Mouse (Mus musculus) cerebellum, postnatal 4 days (tissue): Measurements from ENCODE around the gene Zfp869.
"Not testable (repeated sequence)": the region's sequence is repeated elsewhere in the genome, so short reads cannot be mapped to it uniquely, and the experiment has no call there.

Source experiments
- DNase-seq, 2 experiments: peaks; one replicate each; pipeline ENCODE4 v3.0.0; 2022; ENCODE audit warnings: low spot score in 2 of 2, mixed read lengths in 1 of 2

Gene Zfp869

DNA sequence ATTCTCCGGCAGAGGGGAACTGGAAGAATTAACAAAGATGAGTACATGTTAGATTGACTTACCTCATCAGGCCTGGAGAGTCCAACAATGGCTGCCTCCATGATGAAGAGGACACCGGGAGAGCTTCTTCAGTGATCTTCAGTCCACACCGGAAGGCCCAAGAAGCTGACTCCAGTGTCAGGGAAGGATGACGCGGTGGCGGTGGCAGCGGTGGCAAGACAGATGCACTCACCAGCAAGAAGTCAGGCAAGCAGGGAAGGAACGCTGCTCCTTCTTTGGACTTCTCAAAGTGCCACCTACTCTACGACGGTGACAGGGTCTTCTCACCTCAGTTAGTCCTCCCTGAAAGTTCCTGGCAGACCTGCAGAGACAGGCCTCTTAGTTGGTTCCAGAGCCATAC, at the start of gene Zfp869:
TSS of gene Zfp869 (minus strand) at position 101 of the 400 bp plus-strand sequence.
- DNase-seq = not testable (repeated sequence)

DNA sequence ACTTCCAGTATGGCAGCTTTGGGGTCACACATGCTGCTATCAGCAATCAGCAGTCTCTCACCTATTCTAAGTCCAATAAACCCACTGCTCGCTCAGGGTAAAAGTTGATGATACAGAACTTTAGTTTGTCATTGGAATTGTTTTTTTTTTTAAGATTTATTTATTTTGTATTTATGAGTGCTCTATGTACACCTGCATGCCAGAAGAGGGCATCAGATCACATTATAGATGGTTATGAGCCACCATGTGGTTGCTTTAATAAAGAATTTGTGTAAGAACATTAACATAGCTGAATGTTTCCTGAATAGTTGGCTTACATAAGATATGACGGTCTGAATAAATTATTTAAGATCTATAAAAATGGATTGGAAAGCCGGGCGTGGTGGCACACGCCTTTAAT, 47.8 kb upstream of the Zfp869 start:
- DNase-seq = no peak

GRCm38 (mm10) chr8:69752437-69752836, 41.9 kb upstream of the Zfp869 start:
- DNase-seq = no peak

- peak; percentile 88 to 96 for DNase-seq
Measured at GRCm38 (mm10) chr8:69749544-69750454, 39.3 kb upstream of the Zfp869 start, which contains the start of gene Zfp963. TSS of gene Zfp963 (minus strand) at chr8:69749970.

DNA sequence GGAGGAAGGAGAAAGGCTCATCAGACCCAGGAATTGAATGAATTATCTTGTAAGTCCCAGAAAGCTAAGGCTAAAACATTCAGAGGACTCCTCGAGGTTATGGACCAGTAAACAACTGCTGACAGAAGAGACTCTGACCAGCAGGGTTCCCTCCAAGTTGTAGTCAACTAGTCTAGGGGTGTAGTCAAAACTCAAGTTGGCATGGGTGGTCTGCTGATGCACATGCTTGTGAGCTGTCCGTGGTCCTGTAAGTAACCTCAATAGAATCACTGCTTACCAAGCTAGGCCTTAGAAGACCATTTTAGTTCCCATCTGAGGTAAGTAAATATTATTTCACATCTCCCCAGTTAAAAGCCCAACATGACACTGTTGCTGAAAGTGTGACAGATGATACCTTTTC, 30.7 kb upstream of the Zfp869 start:
- no peak for DNase-seq

- no peak for DNase-seq
Measured at GRCm38 (mm10) chr8:69740763-69741162, 30.2 kb upstream of the Zfp869 start.

DNA sequence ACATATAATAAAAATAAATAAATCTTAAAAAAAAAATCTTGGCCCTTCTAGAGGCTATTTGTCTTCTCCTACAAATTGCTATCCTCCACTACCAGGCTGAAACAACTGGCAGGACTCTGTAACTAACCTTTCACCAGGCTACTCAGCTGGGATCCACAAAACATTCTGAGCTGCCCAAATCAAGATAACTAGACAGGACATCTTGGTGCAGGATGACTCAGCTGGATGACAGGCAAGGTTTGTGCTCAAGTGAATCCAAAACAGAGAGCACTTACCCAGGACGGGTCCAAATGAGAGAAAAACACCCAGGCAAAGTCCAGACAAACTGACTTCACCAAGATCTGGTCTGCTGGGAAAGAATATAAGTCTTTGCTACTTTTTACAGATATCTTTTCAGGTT, 25.0 kb upstream of the Zfp869 start:
- no peak for DNase-seq

GRCm38 (mm10) chr8:69717232-69717580, 6.7 kb upstream of the Zfp869 start:
- no peak for DNase-seq

GRCm38 (mm10) chr8:69716403-69717231, 6.1 kb upstream of the Zfp869 start:
- DNase-seq = peak; percentile 86 to 90

- DNase-seq = no peak
Measured at GRCm38 (mm10) chr8:69715366-69715765, 4.8 kb upstream of the Zfp869 start.

DNA sequence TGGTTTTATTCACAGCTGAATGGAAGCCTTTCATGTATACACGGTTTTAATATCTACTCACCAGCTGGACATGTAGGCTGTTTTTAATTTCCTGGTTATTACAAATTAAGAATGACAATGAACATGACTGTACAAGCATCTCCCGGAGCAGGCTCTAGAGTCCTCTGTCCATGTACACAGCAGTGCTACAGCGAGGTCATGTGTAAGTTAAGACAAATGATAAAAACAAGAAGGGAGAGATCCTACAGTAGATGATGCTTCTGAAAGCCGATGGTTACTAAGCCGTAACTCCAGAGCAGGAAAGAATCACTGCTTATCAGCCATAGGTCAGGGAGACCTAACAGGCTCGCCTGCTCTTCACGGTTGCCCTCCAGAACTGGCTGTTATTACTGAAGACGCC, 3.0 kb upstream of the Zfp869 start:
- no peak for DNase-seq

- no peak for DNase-seq
Measured at GRCm38 (mm10) chr8:69701810-69702209, 8.7 kb downstream of the Zfp869 start.

DNA sequence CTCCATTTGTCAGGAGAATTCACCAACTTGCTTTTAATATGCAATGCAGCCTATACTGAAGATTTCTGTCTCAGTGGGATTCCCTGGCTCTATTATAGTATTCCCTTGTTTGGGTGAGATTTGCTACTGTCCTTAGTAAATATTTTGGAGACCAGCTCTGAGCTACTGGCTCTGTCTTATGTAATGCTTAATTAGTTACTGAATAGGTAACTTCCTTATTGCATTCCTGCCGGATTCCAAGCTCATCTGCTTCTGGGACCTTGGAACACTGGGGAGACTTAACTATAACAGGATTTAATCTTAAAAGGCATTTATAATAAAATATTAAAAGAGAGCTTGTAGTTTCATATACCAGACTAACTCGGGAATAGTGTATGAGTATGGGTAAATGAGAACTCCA, 45.5 kb downstream of the Zfp869 start:
- DNase-seq = not testable (repeated sequence)

- DNase-seq = no peak
Measured at GRCm38 (mm10) chr8:69661294-69661693, 49.2 kb downstream of the Zfp869 start.
